ENCODE assay signal across 22 mouse cellular contexts in genomic region chr5:53671507-53671906, GRCm38 (mm10). TPM values are rescaled to one million over a fixed set of nuclear protein-coding genes. Genes with fewer than 3 reads are reported as not detected.
DNase-seq lines count a peak whose midpoint lies in the region; ATAC-seq and TF ChIP-seq lines count a peak whose summit lies in the region.
"Had no signal": no experiment of that assay in that cellular context is flagged by ENCODE, and none has a peak within 500 bp of the region (broad histone marks: within the 10 kb centered on the region; RNA-seq: fewer than 3 reads in every experiment).

No protein-coding gene starts in this region.

- TF ChIP-seq CTCF in E14TG2a.4 (conservative IDR thresholded peaks at IDR 0.05; ENCODE audit: low read length): no peak

- 0 out of 2 replicates have a peak overlapping the region, but pooled peaks have one; percentile 84 for H3K27ac ChIP-seq in lung, embryonic 15.5 days
- H3K27ac ChIP-seq in hindbrain, embryonic 14.5 days: no peak overlapping the region
- H3K27ac ChIP-seq: embryonic facial prominence, embryonic 15.5 days; forebrain, embryonic 15.5 days; heart, adult 2 months had no signal

- WGBS in lung, embryonic 15.5 days: 71% methylated on average over 4 of the region's 4 CpGs
- WGBS in hindbrain, embryonic 14.5 days: 62% methylated on average over 4 of the region's 4 CpGs

- no peaks in the 10 kb centered on the region for H3K36me3 ChIP-seq in lung, embryonic 15.5 days
- no peaks in the 10 kb centered on the region for H3K36me3 ChIP-seq in E14TG2a.4 (ENCODE audit: insufficient read depth, low read length)
- H3K36me3 ChIP-seq in hindbrain, embryonic 14.5 days (replicated peaks; ENCODE audit: control insufficient read depth, insufficient read depth): no peaks in the 10 kb centered on the region
- H3K36me3 ChIP-seq: embryonic facial prominence, embryonic 15.5 days; forebrain, embryonic 15.5 days; heart, embryonic 12.5 days had no signal

- H3K9ac ChIP-seq in lung, embryonic 15.5 days: no peak overlapping the region
- H3K9ac ChIP-seq in hindbrain, embryonic 14.5 days: no peak overlapping the region
- H3K9ac ChIP-seq: embryonic facial prominence, embryonic 15.5 days; forebrain, embryonic 15.5 days; heart, embryonic 12.5 days had no signal

- H3K4me2 ChIP-seq in lung, embryonic 15.5 days: no peak overlapping the region
- H3K4me2 ChIP-seq in hindbrain, embryonic 14.5 days (replicated peaks): no peak overlapping the region
- H3K4me2 ChIP-seq: embryonic facial prominence, embryonic 15.5 days; forebrain, embryonic 15.5 days; heart, embryonic 12.5 days had no signal

- no peak overlapping the region for H3K4me3 ChIP-seq in lung, embryonic 15.5 days
- peak overlapping the region; percentile 50 for H3K4me3 ChIP-seq in E14TG2a.4 (replicated peaks; ENCODE audit: low read length)
- H3K4me3 ChIP-seq in hindbrain, embryonic 14.5 days (replicated peaks; ENCODE audit: low read length): no peak overlapping the region
- H3K4me3 ChIP-seq: embryonic facial prominence, embryonic 15.5 days; erythroblast, embryonic 14.5 days; forebrain, embryonic 15.5 days; heart, adult 2 months; heart, embryonic 12.5 days had no signal

- no peak for DNase-seq in lung, postnatal 36 days
- peak; percentile 99 for DNase-seq in ES-CJ7 (ENCODE audit: low read depth, low spot score)
- DNase-seq in ZHBTc4 (ENCODE audit: low read depth, low spot score): peak; percentile 99
- DNase-seq in hindbrain, embryonic 14.5 days (ENCODE audit: low spot score): no peak
- DNase-seq: adrenal gland, postnatal 10 days; cerebellum, adult 11 months; cerebellum, adult 8-10 months; cerebellum, postnatal 14 days; embryo, embryonic 11 days; gastrocnemius, postnatal 36 days; heart, adult 2 months; heart, postnatal 36 days had no signal

- no peaks in the 10 kb centered on the region for H3K27me3 ChIP-seq in lung, embryonic 15.5 days
- no peaks in the 10 kb centered on the region for H3K27me3 ChIP-seq in E14TG2a.4 (ENCODE audit: insufficient read depth, low read length)
- H3K27me3 ChIP-seq in hindbrain, embryonic 14.5 days (ENCODE audit: control insufficient read depth, insufficient read depth, low read length): no peaks in the 10 kb centered on the region
- H3K27me3 ChIP-seq: CH12.LX; embryonic facial prominence, embryonic 15.5 days; forebrain, embryonic 15.5 days; Patski had no signal

- no peak for ATAC-seq in lung, embryonic 15.5 days (ENCODE audit: borderline replicate concordance, extremely low read depth, low FRiP score, low TSS enrichment)
- no peak for ATAC-seq in hindbrain, embryonic 14.5 days (ENCODE audit: low FRiP score)
- ATAC-seq: hindbrain, embryonic 16.5 days; inflammation-experienced regulatory T-cells, adult 6 months had no signal

- 0 out of 2 replicates have a peak, but pooled peaks cover 6% of the 10 kb centered on the region for H3K4me1 ChIP-seq in lung, embryonic 15.5 days
- H3K4me1 ChIP-seq in E14TG2a.4 (replicated peaks; ENCODE audit: low read depth, low read length): peaks cover 57% of the 10 kb centered on the region
- no peaks in the 10 kb centered on the region for H3K4me1 ChIP-seq in hindbrain, embryonic 14.5 days (replicated peaks; ENCODE audit: control insufficient read depth, insufficient read depth, low read length)
- H3K4me1 ChIP-seq: embryonic facial prominence, embryonic 15.5 days; forebrain, embryonic 15.5 days had no signal

- no peaks in the 10 kb centered on the region for H3K9me3 ChIP-seq in lung, embryonic 15.5 days
- peaks cover 31% of the 10 kb centered on the region for H3K9me3 ChIP-seq in E14TG2a.4 (ENCODE audit: low read length)
- no peaks in the 10 kb centered on the region for H3K9me3 ChIP-seq in hindbrain, embryonic 14.5 days (ENCODE audit: control insufficient read depth, low read length)
- H3K9me3 ChIP-seq: embryonic facial prominence, embryonic 15.5 days; forebrain, embryonic 15.5 days; heart, embryonic 12.5 days had no signal

RNA-seq across cellular contexts. Expression of gene Cckar, which starts 36.0 kb away (rescaled TPM):
- 48.8 and 49.2 TPM in 2 replicates for polyA plus RNA-seq in lung, embryonic 15.5 days (2015; fragmentation: Nextera tagmentation; extraction: Ambion mirVana)
- polyA plus RNA-seq in hindbrain, embryonic 14.5 days (2014; fragmentation: Nextera tagmentation; extraction: Ambion mirVana): 0.60 and 0.66 TPM in 2 replicates
- polyA plus RNA-seq: erythroblast, embryonic 14.5 days; inflammation-experienced regulatory T-cells, adult 6 months; Patski had no signal

Comparison
In these comparisons a context has a peak if more than half of its experiments do, and no peak if none do; other contexts are left out.
1. DNase-seq: peak in ES-CJ7 (single experiment) and ZHBTc4 (single experiment); none in lung, postnatal 36 days (single experiment) and hindbrain, embryonic 14.5 days (single experiment).
2. RNA of gene Cckar, which starts 36.0 kb away (polyA plus RNA-seq): 48.8 to 49.2 TPM in lung, embryonic 15.5 days; 0.60 to 0.66 TPM in hindbrain, embryonic 14.5 days; every median in the first group is over 10 times any median in the second.